Mouse (Mus musculus): Measurements from ENCODE around the gene Olfr517.

Olfr517 gene

GRCm38 (mm10) chr7:108872279-108872678, at the start of gene Olfr517:
TSS of gene Olfr517 (minus strand) at chr7:108872379.
- DNase-seq (ENCODE audit: low read depth, low spot score) = no peak

- no peak for DNase-seq (ENCODE audit: low read depth, low spot score)
Observed at GRCm38 (mm10) chr7:108903969-108904368, 31.8 kb upstream of the Olfr517 start.

GRCm38 (mm10) chr7:108894320-108894719, 22.1 kb upstream of the Olfr517 start, which contains the start of gene Olfr519:
TSS of gene Olfr519 (minus strand) at chr7:108894420.
- no peak for DNase-seq (ENCODE audit: low read depth, low spot score)

- no peak for DNase-seq (ENCODE audit: low read depth, low spot score)
Observed at GRCm38 (mm10) chr7:108884906-108885305, 12.7 kb upstream of the Olfr517 start, which contains the start of gene Olfr518. TSS of gene Olfr518 (minus strand) at chr7:108885006.

- DNase-seq (ENCODE audit: low read depth, low spot score) = no peak
Observed at GRCm38 (mm10) chr7:108850429-108850828, 21.8 kb downstream of the Olfr517 start, which contains the start of gene Olfr516. TSS of gene Olfr516 (minus strand) at chr7:108850529.

- no peak for DNase-seq (ENCODE audit: low read depth, low spot score)
Observed at GRCm38 (mm10) chr7:108825897-108826296, 46.3 kb downstream of the Olfr517 start, which contains the start of gene Olfr514. TSS of gene Olfr514 (minus strand) at chr7:108825997.

All from skeletal muscle tissue, adult 2 months (tissue).